In the genomic region with DNA sequence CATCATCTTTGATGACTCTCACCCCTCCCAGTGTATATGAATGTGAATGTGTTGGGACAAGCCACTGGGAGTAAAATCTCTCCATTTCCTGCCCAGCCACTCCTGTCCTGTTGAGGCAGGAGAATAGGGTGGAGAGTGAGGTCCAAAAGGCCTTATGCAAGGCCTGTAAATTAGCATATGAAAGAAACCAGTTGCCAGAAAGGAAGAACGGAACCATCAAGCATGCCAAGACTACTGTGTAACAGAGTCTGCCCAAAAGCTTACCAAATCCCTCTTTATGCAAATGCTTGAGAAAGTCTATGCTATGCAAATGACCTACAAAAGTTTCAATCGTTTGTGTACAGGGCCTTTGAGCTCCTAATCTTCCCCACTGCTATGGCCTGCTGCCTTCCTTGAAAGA, we compare ENCODE assay signal across 12 mouse cellular contexts.
DNase-seq lines count a peak whose midpoint lies in the region; ATAC-seq lines count a peak whose summit lies in the region.
"Had no signal": no experiment of that assay in that cellular context is flagged by ENCODE, and none has a peak within 500 bp of the region (broad histone marks: within the 10 kb centered on the region; RNA-seq: fewer than 3 reads in every experiment).

No protein-coding gene starts in this region.

- H3K27me3 ChIP-seq in hindbrain, embryonic 11.5 days (ENCODE audit: control insufficient read depth, insufficient read depth, low read length), result no peaks in the 10 kb centered on the region
- no peaks in the 10 kb centered on the region for H3K27me3 ChIP-seq in hindbrain, embryonic 10.5 days (ENCODE audit: insufficient read depth, poor library complexity, severe bottlenecking)
- no peaks in the 10 kb centered on the region for H3K27me3 ChIP-seq in forebrain, embryonic 16.5 days (replicated peaks; ENCODE audit: control insufficient read depth, insufficient read depth, low read length)
- no peaks in the 10 kb centered on the region for H3K27me3 ChIP-seq in midbrain, embryonic 15.5 days (replicated peaks)
- H3K27me3 ChIP-seq: embryonic facial prominence, embryonic 15.5 days; stomach, embryonic 15.5 days had no signal

- DNase-seq in hindbrain, embryonic 11.5 days (ENCODE audit: low spot score), result no peak
- no peak for DNase-seq in hindbrain, embryonic 10.5 days (ENCODE audit: low spot score)
- peak; percentile 73 for DNase-seq in ZHBTc4 (ENCODE audit: low read depth, low spot score)
- DNase-seq in gastrocnemius, postnatal 25 days, result no peak
- no peak for DNase-seq in kidney, adult 11 months
- no peak for DNase-seq in adrenal gland, postnatal 36 days
- DNase-seq: heart, adult 2 months; lung, embryonic 14.5 days had no signal

- H3K4me3 ChIP-seq in hindbrain, embryonic 11.5 days (ENCODE audit: low read depth, low read length), result no peak overlapping the region
- no peak overlapping the region for H3K4me3 ChIP-seq in hindbrain, embryonic 10.5 days
- no peak overlapping the region for H3K4me3 ChIP-seq in forebrain, embryonic 16.5 days (replicated peaks; ENCODE audit: low read length)
- H3K4me3 ChIP-seq in midbrain, embryonic 15.5 days, result no peak overlapping the region
- H3K4me3 ChIP-seq: embryonic facial prominence, embryonic 15.5 days; heart, adult 2 months; stomach, embryonic 15.5 days had no signal

- no peak overlapping the region for H3K4me2 ChIP-seq in hindbrain, embryonic 11.5 days (replicated peaks; ENCODE audit: low read depth, low read length)
- no peak overlapping the region for H3K4me2 ChIP-seq in forebrain, embryonic 16.5 days (ENCODE audit: low read length)
- H3K4me2 ChIP-seq in midbrain, embryonic 15.5 days, result no peak overlapping the region
- H3K4me2 ChIP-seq: embryonic facial prominence, embryonic 15.5 days; lung, embryonic 14.5 days; stomach, embryonic 15.5 days had no signal

- no peak overlapping the region for H3K9ac ChIP-seq in hindbrain, embryonic 11.5 days (ENCODE audit: low read depth, low read length)
- H3K9ac ChIP-seq in forebrain, embryonic 16.5 days (replicated peaks; ENCODE audit: low read depth, low read length), result no peak overlapping the region
- no peak overlapping the region for H3K9ac ChIP-seq in midbrain, embryonic 15.5 days
- H3K9ac ChIP-seq: embryonic facial prominence, embryonic 15.5 days; lung, embryonic 14.5 days; stomach, embryonic 15.5 days had no signal

- no peaks in the 10 kb centered on the region for H3K4me1 ChIP-seq in hindbrain, embryonic 11.5 days (replicated peaks; ENCODE audit: control insufficient read depth, insufficient read depth, low read length)
- H3K4me1 ChIP-seq in hindbrain, embryonic 10.5 days (replicated peaks), result peaks cover 12% of the 10 kb centered on the region; the same call in 1 of the 2 replicates
- 0 out of 2 replicates have a peak, but pooled peaks cover 2% of the 10 kb centered on the region for H3K4me1 ChIP-seq in forebrain, embryonic 16.5 days (replicated peaks; ENCODE audit: control insufficient read depth, insufficient read depth, low read length)
- H3K4me1 ChIP-seq in midbrain, embryonic 15.5 days, result no peaks in the 10 kb centered on the region
- H3K4me1 ChIP-seq: stomach, embryonic 15.5 days had no signal

- 50% methylated on average over 2 of the region's 2 CpGs for whole genome bisulfite sequencing in hindbrain, embryonic 11.5 days
- WGBS in hindbrain, embryonic 10.5 days, result 52% methylated on average over 2 of the region's 2 CpGs
- WGBS in forebrain, embryonic 16.5 days, result 12% methylated on average over 2 of the region's 2 CpGs
- 25% methylated on average over 2 of the region's 2 CpGs for WGBS in midbrain, embryonic 15.5 days

- ATAC-seq in hindbrain, embryonic 11.5 days (ENCODE audit: low FRiP score), result peak; percentile 79
- ATAC-seq in forebrain, embryonic 16.5 days, result peak; percentile 97
- ATAC-seq in midbrain, embryonic 15.5 days (replicated peaks), result peak; percentile 86

- H3K9me3 ChIP-seq in hindbrain, embryonic 11.5 days (ENCODE audit: control insufficient read depth, low read length), result no peaks in the 10 kb centered on the region
- H3K9me3 ChIP-seq in hindbrain, embryonic 10.5 days, result no peaks in the 10 kb centered on the region
- no peaks in the 10 kb centered on the region for H3K9me3 ChIP-seq in forebrain, embryonic 16.5 days (ENCODE audit: control insufficient read depth, low read length)
- H3K9me3 ChIP-seq in midbrain, embryonic 15.5 days, result no peaks in the 10 kb centered on the region
- H3K9me3 ChIP-seq: embryonic facial prominence, embryonic 15.5 days; stomach, embryonic 15.5 days had no signal

- no peaks in the 10 kb centered on the region for H3K36me3 ChIP-seq in hindbrain, embryonic 11.5 days (ENCODE audit: control insufficient read depth, insufficient read depth, low read length)
- H3K36me3 ChIP-seq in hindbrain, embryonic 10.5 days, result no peaks in the 10 kb centered on the region
- no peaks in the 10 kb centered on the region for H3K36me3 ChIP-seq in forebrain, embryonic 16.5 days (ENCODE audit: control insufficient read depth, insufficient read depth)
- H3K36me3 ChIP-seq in midbrain, embryonic 15.5 days (replicated peaks), result no peaks in the 10 kb centered on the region
- H3K36me3 ChIP-seq: embryonic facial prominence, embryonic 15.5 days; stomach, embryonic 15.5 days had no signal

- H3K27ac ChIP-seq in hindbrain, embryonic 11.5 days (ENCODE audit: low read depth, low read length), result no peak overlapping the region
- no peak overlapping the region for H3K27ac ChIP-seq in hindbrain, embryonic 10.5 days
- no peak overlapping the region for H3K27ac ChIP-seq in forebrain, embryonic 16.5 days (ENCODE audit: low read length)
- no peak overlapping the region for H3K27ac ChIP-seq in midbrain, embryonic 15.5 days
- H3K27ac ChIP-seq: embryonic facial prominence, embryonic 15.5 days; heart, adult 2 months; stomach, embryonic 15.5 days had no signal
